Mouse (Mus musculus): Measurements from ENCODE around the gene Zxdc.

The Zxdc gene

GRCm38 (mm10) chr6:90377708-90378107 lies 8.4 kb downstream of the Zxdc start:
- DNase-seq (ENCODE audit: low read depth), result no peak

- DNase-seq (ENCODE audit: low read depth), result no peak
Observed at GRCm38 (mm10) chr6:90381465-90381864, 12.2 kb downstream of the Zxdc start.

GRCm38 (mm10) chr6:90390629-90391028 lies 21.3 kb downstream of the Zxdc start:
- DNase-seq (ENCODE audit: low read depth), result no peak

- DNase-seq (ENCODE audit: low read depth), result no peak
Observed at GRCm38 (mm10) chr6:90393948-90394347, 24.7 kb downstream of the Zxdc start.

GRCm38 (mm10) chr6:90395751-90396150 lies 26.5 kb downstream of the Zxdc start:
- no peak for DNase-seq (ENCODE audit: low read depth)

GRCm38 (mm10) chr6:90397291-90397690 lies 28.0 kb downstream of the Zxdc start:
- DNase-seq (ENCODE audit: low read depth), result no peak

- DNase-seq (ENCODE audit: low read depth), result no peak
Observed at GRCm38 (mm10) chr6:90408632-90409031, 39.3 kb downstream of the Zxdc start.

- DNase-seq (ENCODE audit: low read depth), result no peak
Observed at GRCm38 (mm10) chr6:90410972-90411371, 41.7 kb downstream of the Zxdc start.

- no peak for DNase-seq (ENCODE audit: low read depth)
Observed at GRCm38 (mm10) chr6:90411926-90412325, 42.6 kb downstream of the Zxdc start.

- DNase-seq (ENCODE audit: low read depth), result peak; percentile 67
Observed at GRCm38 (mm10) chr6:90422565-90422964, 53.3 kb downstream of the Zxdc start.

- DNase-seq (ENCODE audit: low read depth), result no peak
Observed at GRCm38 (mm10) chr6:90425361-90425760, 56.1 kb downstream of the Zxdc start.

GRCm38 (mm10) chr6:90426003-90426402 lies 56.7 kb downstream of the Zxdc start:
- no peak for DNase-seq (ENCODE audit: low read depth)

- DNase-seq (ENCODE audit: low read depth), result peak; percentile 39
Observed at GRCm38 (mm10) chr6:90428380-90428974, 59.2 kb downstream of the Zxdc start, which contains the start of gene Cfap100. Cfap100 (minus strand) TSS chr6:90428797.

- DNase-seq (ENCODE audit: low read depth), result no peak
Observed at GRCm38 (mm10) chr6:90429911-90430310, 60.6 kb downstream of the Zxdc start.

- DNase-seq (ENCODE audit: low read depth), result no peak
Observed at GRCm38 (mm10) chr6:90431487-90431886, 62.2 kb downstream of the Zxdc start.

GRCm38 (mm10) chr6:90434687-90435086 lies 65.4 kb downstream of the Zxdc start:
- no peak for DNase-seq (ENCODE audit: low read depth)

- DNase-seq (ENCODE audit: low read depth), result peak; percentile 21
Observed at GRCm38 (mm10) chr6:90435195-90435618, 65.9 kb downstream of the Zxdc start.

GRCm38 (mm10) chr6:90436192-90436907 lies 67.1 kb downstream of the Zxdc start:
- DNase-seq (ENCODE audit: low read depth), result no peak

- no peak for DNase-seq (ENCODE audit: low read depth)
Observed at GRCm38 (mm10) chr6:90437041-90437440, 67.7 kb downstream of the Zxdc start.

- DNase-seq (ENCODE audit: low read depth), result no peak
Observed at GRCm38 (mm10) chr6:90446883-90447282, 77.6 kb downstream of the Zxdc start.

- peak; percentile 27 for DNase-seq (ENCODE audit: low read depth)
Observed at GRCm38 (mm10) chr6:90450179-90450578, 80.9 kb downstream of the Zxdc start.

- no peak for DNase-seq (ENCODE audit: low read depth)
Observed at GRCm38 (mm10) chr6:90450697-90451096, 81.4 kb downstream of the Zxdc start.

- DNase-seq (ENCODE audit: low read depth), result no peak
Observed at GRCm38 (mm10) chr6:90451512-90451911, 82.2 kb downstream of the Zxdc start.

- no peak for DNase-seq (ENCODE audit: low read depth)
Observed at GRCm38 (mm10) chr6:90452603-90453002, 83.3 kb downstream of the Zxdc start.

Measured in c-Kit-positive CD71-positive TER-119-negative erythroid progenitor cells, embryonic 14.5 days (primary cell).